Mouse (Mus musculus) bone marrow, adult 2 months (tissue): Measurements from ENCODE around the gene Zfp949.

Experiments used
- CTCF ChIP-seq: fragments of 200-500 bp; IDR thresholded peaks from 2 replicates; pipeline ENCODE4 v1.5.1; 2011; ENCODE audit warnings: low read length, control low read depth; ENCODE audit not compliant: control insufficient read depth, insufficient read depth
- POLR2A ChIP-seq: fragments of 200-500 bp; IDR thresholded peaks from 2 replicates; pipeline ENCODE4 v1.6.1; 2011; ENCODE audit warnings: low read depth, mild to moderate bottlenecking, control low read depth, low read length, borderline replicate concordance; ENCODE audit not compliant: control insufficient read depth

GRCm38 (mm10) chr9:88558146-88558545 lies 10.3 kb downstream of the Zfp949 start:
- TF ChIP-seq POLR2A, result no peak
- no peak for TF ChIP-seq CTCF
